Mouse (Mus musculus) CH12.LX (cell line): ENCODE measurements around the gene Sh2b1.
A peak's percentile ranks its signal among the peaks of the same experiment; 100 is the strongest.

Source experiments
- MAX ChIP-seq: IDR thresholded peaks from 2 replicates; pipeline ENCODE4 v1.6.1; 2011; ENCODE audit warnings: low read length, improper control_type of control experiment
- UBTF ChIP-seq: IDR thresholded peaks from 2 replicates; pipeline ENCODE4 v1.6.1; 2012; ENCODE audit warnings: low read depth, mild to moderate bottlenecking, inconsistent platforms, low read length, improper control_type of control experiment, moderate library complexity

DNA sequence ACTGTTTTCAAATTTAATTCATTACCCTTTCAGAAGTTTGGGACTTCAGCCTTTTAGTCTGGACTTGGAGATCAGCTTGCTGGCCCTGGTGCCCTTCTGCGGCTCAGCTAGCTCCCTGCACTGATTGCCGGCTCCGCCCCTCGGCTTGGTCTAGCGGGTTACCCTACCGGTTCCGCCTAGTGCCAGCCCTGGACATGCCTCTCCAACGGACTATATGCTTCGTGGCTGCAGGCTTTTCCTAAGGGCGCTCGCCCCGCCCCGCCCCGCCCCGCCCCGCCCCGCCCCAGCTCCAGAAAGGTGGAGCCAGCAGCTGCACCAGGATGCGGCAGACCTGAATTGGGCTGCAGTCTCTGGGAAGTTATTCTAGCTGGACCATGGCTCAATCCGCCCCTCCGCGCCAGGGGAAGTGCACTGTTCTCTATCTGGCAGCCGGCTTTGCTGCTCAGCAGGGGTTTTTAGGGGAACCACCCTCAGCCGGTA is 7.2 kb upstream of the Sh2b1 start:
- TF ChIP-seq UBTF (peak; percentile 38; the same call in 1 of the 2 replicates), MAX (no peak)
